21 mouse cellular contexts compared by ENCODE assay signal in genomic region chr1:33593718-33594388, GRCm38 (mm10).
DNase-seq lines count a peak whose midpoint lies in the region; ATAC-seq and TF ChIP-seq lines count a peak whose summit lies in the region.
"Had no signal": no experiment of that assay in that cellular context is flagged by ENCODE, and none has a peak within 500 bp of the region (broad histone marks: within the 10 kb centered on the region; RNA-seq: fewer than 3 reads in every experiment).

No protein-coding gene starts in this region.

- H3K9ac ChIP-seq in midbrain, embryonic 16.5 days (ENCODE audit: low read depth, low read length), result no peak overlapping the region
- no peak overlapping the region for H3K9ac ChIP-seq in MEL (ENCODE audit: control insufficient read depth, low read depth, low read length, poor library complexity, severe bottlenecking)
- H3K9ac ChIP-seq: embryonic facial prominence, embryonic 12.5 days; forebrain, embryonic 15.5 days; heart, embryonic 15.5 days; hindbrain, embryonic 13.5 days had no signal

- peaks cover 6% of the 10 kb centered on the region; the same call in 1 of the 2 replicates for H3K9me3 ChIP-seq in midbrain, embryonic 10.5 days (replicated peaks)
- H3K9me3 ChIP-seq in midbrain, embryonic 16.5 days (replicated peaks; ENCODE audit: control insufficient read depth, low read length, poor library complexity, severe bottlenecking), result peaks cover 3% of the 10 kb centered on the region; the same call in 1 of the 2 replicates
- H3K9me3 ChIP-seq in MEL (replicated peaks; ENCODE audit: insufficient read depth, low read length), result no peaks in the 10 kb centered on the region
- H3K9me3 ChIP-seq: forebrain, embryonic 15.5 days; heart, embryonic 15.5 days had no signal

- H3K36me3 ChIP-seq in midbrain, embryonic 10.5 days, result peaks cover 9% of the 10 kb centered on the region
- H3K36me3 ChIP-seq in midbrain, embryonic 16.5 days (ENCODE audit: control insufficient read depth, insufficient read depth, low read length), result no peaks in the 10 kb centered on the region
- peaks cover 0 to 8% of the 10 kb centered on the region in 2 experiments for H3K36me3 ChIP-seq in MEL (ENCODE audit: control insufficient read depth in 1 of 2, insufficient read depth in 2 of 2, low read length in 2 of 2)
- H3K36me3 ChIP-seq: embryonic facial prominence, embryonic 12.5 days; forebrain, embryonic 15.5 days had no signal

- TF ChIP-seq EP300 in MEL (IDR thresholded peaks at IDR 0.05; ENCODE audit: low read depth in 1 of 2, low read length in 2 of 2), result no peak

- TF ChIP-seq CTCF in MEL (IDR thresholded peaks at IDR 0.05 in 2 of 3, conservative IDR thresholded peaks at IDR 0.05 in 1 of 3; ENCODE audit: control insufficient read depth in 1 of 3, insufficient read depth in 1 of 3, low read depth in 2 of 3, low read length in 3 of 3, poor library complexity in 1 of 3, severe bottlenecking in 1 of 3), result no peak
- TF ChIP-seq CTCF in gastrocnemius, adult 2 months (IDR thresholded peaks at IDR 0.05), result no peak

- intact Hi-C loops in gastrocnemius, adult 2 months (cut with DNase I), result no loop called here

- no peak for ATAC-seq in midbrain, embryonic 16.5 days
- ATAC-seq: CD4-positive, CD25-positive, alpha-beta regulatory T cell, adult 4 months; forebrain, embryonic 15.5 days; hindbrain, postnatal 0 days had no signal

- no peak overlapping the region for H3K4me3 ChIP-seq in midbrain, embryonic 10.5 days
- H3K4me3 ChIP-seq in midbrain, embryonic 16.5 days (ENCODE audit: low read depth, low read length), result no peak overlapping the region
- H3K4me3 ChIP-seq in MEL (ENCODE audit: control insufficient read depth in 1 of 2, insufficient read depth in 1 of 2, low read depth in 2 of 2, low read length in 2 of 2), result no peak overlapping the region
- no peak overlapping the region for H3K4me3 ChIP-seq in gastrocnemius, adult 2 months
- H3K4me3 ChIP-seq: embryonic facial prominence, embryonic 12.5 days; forebrain, embryonic 15.5 days; heart, adult 2 months; heart, embryonic 15.5 days; hindbrain, embryonic 13.5 days had no signal

- peaks cover 43% of the 10 kb centered on the region for H3K4me1 ChIP-seq in midbrain, embryonic 10.5 days
- no peaks in the 10 kb centered on the region for H3K4me1 ChIP-seq in midbrain, embryonic 16.5 days (ENCODE audit: control insufficient read depth, insufficient read depth, low read length)
- H3K4me1 ChIP-seq in MEL (ENCODE audit: control insufficient read depth in 1 of 2, insufficient read depth in 2 of 2, low read length in 2 of 2), result peaks cover 4 to 5% of the 10 kb centered on the region in 2 experiments; a peak in 3 of 4 replicates
- H3K4me1 ChIP-seq: forebrain, embryonic 15.5 days; heart, embryonic 15.5 days had no signal

- no peak for TF ChIP-seq RAD21 in MEL (IDR thresholded peaks at IDR 0.05; ENCODE audit: low read depth, low read length)

- H3K27ac ChIP-seq in midbrain, embryonic 10.5 days (replicated peaks), result peak overlapping the region; percentile 46; the same call in 1 of the 2 replicates
- no peak overlapping the region for H3K27ac ChIP-seq in midbrain, embryonic 16.5 days (ENCODE audit: low read length)
- no peak overlapping the region for H3K27ac ChIP-seq in MEL (ENCODE audit: control insufficient read depth, low read depth, low read length)
- no peak overlapping the region for H3K27ac ChIP-seq in gastrocnemius, adult 2 months
- H3K27ac ChIP-seq: embryonic facial prominence, embryonic 12.5 days; forebrain, embryonic 15.5 days; heart, adult 2 months; heart, embryonic 15.5 days; hindbrain, embryonic 13.5 days; hindbrain, postnatal 0 days had no signal

- 88% methylated on average over 4 of the region's 4 CpGs for WGBS in midbrain, embryonic 10.5 days
- 83% methylated on average over 4 of the region's 4 CpGs for WGBS in midbrain, embryonic 16.5 days

- TF ChIP-seq POLR2A in MEL (IDR thresholded peaks at IDR 0.05; ENCODE audit: control insufficient read depth in 1 of 2, insufficient read depth in 1 of 2, low read depth in 1 of 2, low read length in 2 of 2, poor library complexity in 1 of 2), result no peak

- H3K4me2 ChIP-seq in midbrain, embryonic 16.5 days (ENCODE audit: low read length), result no peak overlapping the region
- H3K4me2 ChIP-seq: embryonic facial prominence, embryonic 12.5 days; forebrain, embryonic 15.5 days; heart, embryonic 11.5 days; heart, embryonic 15.5 days; hindbrain, embryonic 13.5 days had no signal

- no peak for DNase-seq in midbrain, embryonic 10.5 days (ENCODE audit: low spot score)
- peak; percentile 43 for DNase-seq in thymus, postnatal 25 days
- no peak for DNase-seq in thymus, adult 18-20 months
- DNase-seq in MEL (ENCODE audit: low read depth, low spot score), result no peak
- DNase-seq in adrenal gland, adult 8-10 months, result no peak
- no peak for DNase-seq in gastrocnemius, adult 2 months
- DNase-seq: adrenal gland, postnatal 14 days; cerebellum, adult 11-12 months; cerebellum, adult 9-10 months; cerebellum, postnatal 25 days; gastrocnemius, postnatal 14 days; heart, adult 2 months; heart, postnatal 14 days had no signal

- H3K79me2 ChIP-seq in MEL (ENCODE audit: control insufficient read depth, insufficient read depth, low read length, poor library complexity), result peaks cover 2% of the 10 kb centered on the region; the same call in 1 of the 2 replicates

- no peaks in the 10 kb centered on the region for H3K27me3 ChIP-seq in midbrain, embryonic 10.5 days (ENCODE audit: low read depth, poor library complexity, severe bottlenecking)
- H3K27me3 ChIP-seq in midbrain, embryonic 16.5 days (ENCODE audit: control insufficient read depth, insufficient read depth, low read depth, low read length), result no peaks in the 10 kb centered on the region
- no peaks in the 10 kb centered on the region for H3K27me3 ChIP-seq in MEL (ENCODE audit: control insufficient read depth in 1 of 2, insufficient read depth in 2 of 2, low read length in 2 of 2)
- H3K27me3 ChIP-seq: embryonic facial prominence, embryonic 12.5 days; forebrain, embryonic 15.5 days; heart, embryonic 15.5 days; hindbrain, embryonic 13.5 days had no signal

TF ChIP-seq in MEL, 35 proteins besides CTCF, POLR2A, EP300 and RAD21:
- TF ChIP-seq ZC3H11A (IDR thresholded peaks at IDR 0.05; ENCODE audit: low read depth, low read length) (no peak), MAFK (IDR thresholded peaks at IDR 0.05; ENCODE audit: borderline replicate concordance, low read depth, low read length) (peak; percentile 86)
